In the genomic region with DNA sequence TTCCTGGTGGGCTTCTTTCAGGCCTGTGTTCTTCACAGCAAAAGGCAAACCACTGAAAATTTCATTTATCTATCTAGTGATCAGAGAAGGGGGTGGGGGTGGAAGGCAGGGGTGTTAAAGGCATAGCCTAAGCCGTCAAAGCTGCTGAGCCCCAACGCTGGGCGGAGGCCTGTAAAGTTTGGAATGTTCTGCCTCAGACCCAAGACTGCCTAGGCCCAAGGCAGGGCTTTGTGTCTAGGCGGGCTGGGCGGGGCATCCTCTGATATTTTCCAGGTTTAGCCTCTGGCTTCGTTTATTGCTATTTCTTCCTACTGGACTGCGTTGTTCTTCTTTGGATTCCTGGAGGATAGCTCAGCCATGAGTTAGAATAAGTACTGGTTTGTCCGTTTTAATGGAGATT, we compare ENCODE assay signal across 8 mouse cellular contexts. TPM values are rescaled to one million over a fixed set of nuclear protein-coding genes. Genes with fewer than 3 reads are reported as not detected.
DNase-seq lines count a peak whose midpoint lies in the region; ATAC-seq and TF ChIP-seq lines count a peak whose summit lies in the region.

No protein-coding gene starts in this region.

- H3ac ChIP-seq in C2C12 (ENCODE audit: control insufficient read depth, insufficient read length, low read depth), result no peak overlapping the region

- H3K36me3 ChIP-seq in C2C12 (ENCODE audit: control insufficient read depth, insufficient read depth), result no peaks in the 10 kb centered on the region
- H3K36me3 ChIP-seq in embryonic facial prominence, embryonic 10.5 days (replicated peaks), result no peaks in the 10 kb centered on the region
- no peaks in the 10 kb centered on the region for H3K36me3 ChIP-seq in kidney, embryonic 14.5 days (ENCODE audit: control insufficient read depth, insufficient read depth, low read length)

- no peaks in the 10 kb centered on the region for H3K27me3 ChIP-seq in C2C12 (ENCODE audit: control insufficient read depth, insufficient read depth, insufficient read length)
- H3K27me3 ChIP-seq in embryonic facial prominence, embryonic 10.5 days (replicated peaks; ENCODE audit: low read depth, poor library complexity, severe bottlenecking), result peaks cover 37% of the 10 kb centered on the region
- H3K27me3 ChIP-seq in kidney, embryonic 14.5 days (ENCODE audit: control insufficient read depth, insufficient read depth, low read length), result no peaks in the 10 kb centered on the region

- TF ChIP-seq CTCF in C2C12 (IDR thresholded peaks at IDR 0.05; ENCODE audit: control insufficient read depth, insufficient read depth, insufficient read length), result no peak

- peak overlapping the region; percentile 86 for H3K4me2 ChIP-seq in kidney, embryonic 14.5 days (replicated peaks; ENCODE audit: low read depth, low read length)

- ATAC-seq in kidney, embryonic 14.5 days (ENCODE audit: low FRiP score, low TSS enrichment), result peak; percentile 53; the same call in 1 of the 2 replicates
- no peak for ATAC-seq in erythroblast, adult 5-6 weeks (replicated peaks; ENCODE audit: low FRiP score, poor library complexity, severe bottlenecking)

- peak overlapping the region; percentile 65 for H3K9ac ChIP-seq in kidney, embryonic 14.5 days (ENCODE audit: low read depth, low read length)

- H3K79me3 ChIP-seq in C2C12 (ENCODE audit: low read depth), result no peaks in the 10 kb centered on the region

- peak overlapping the region; percentile 53 for H3K4me3 ChIP-seq in C2C12 (ENCODE audit: insufficient read depth, poor library complexity, severe bottlenecking)
- peak overlapping the region; percentile 63 for H3K4me3 ChIP-seq in embryonic facial prominence, embryonic 10.5 days
- peak overlapping the region; percentile 49 for H3K4me3 ChIP-seq in kidney, embryonic 14.5 days (ENCODE audit: low read length)

- DNase-seq in embryonic facial prominence, embryonic 10.5 days (ENCODE audit: low spot score), result peak; percentile 47
- DNase-seq in heart, adult 9 months (ENCODE audit: low spot score in 2 of 2), result peak; percentile 69 to 77
- DNase-seq in lung, postnatal 36 days, result peak; percentile 68
- peak; percentile 73 to 79 for DNase-seq in urinary bladder, postnatal 4 days (ENCODE audit: low spot score in 2 of 2)
- DNase-seq in spleen, postnatal 4 days (ENCODE audit: low spot score in 2 of 2), result no peak

- no peaks in the 10 kb centered on the region for H3K9me3 ChIP-seq in embryonic facial prominence, embryonic 10.5 days
- H3K9me3 ChIP-seq in kidney, embryonic 14.5 days (ENCODE audit: control insufficient read depth, low read length), result no peaks in the 10 kb centered on the region

- 44% methylated on average over 8 of the region's 8 CpGs for WGBS in embryonic facial prominence, embryonic 10.5 days
- 44% methylated on average over 8 of the region's 8 CpGs for WGBS in kidney, embryonic 14.5 days

- H3K4me1 ChIP-seq in embryonic facial prominence, embryonic 10.5 days, result peaks cover 27% of the 10 kb centered on the region
- no peaks in the 10 kb centered on the region for H3K4me1 ChIP-seq in kidney, embryonic 14.5 days (ENCODE audit: control insufficient read depth, insufficient read depth, low read length)

- H3K27ac ChIP-seq in embryonic facial prominence, embryonic 10.5 days (replicated peaks), result peak overlapping the region; percentile 85
- H3K27ac ChIP-seq in kidney, embryonic 14.5 days (ENCODE audit: low read depth, low read length), result peak overlapping the region; percentile 33; the same call in 1 of the 2 replicates

- peaks cover 14% of the 10 kb centered on the region for H3K79me2 ChIP-seq in C2C12 (ENCODE audit: control insufficient read depth, insufficient read depth)

TF ChIP-seq in C2C12, 6 proteins besides CTCF, POLR2A, EP300 and RAD21:
- TF ChIP-seq MYOG (IDR thresholded peaks at IDR 0.05; ENCODE audit: control insufficient read depth, extremely low read depth, insufficient read length), result no peak
- TF ChIP-seq CEBPB (IDR thresholded peaks at IDR 0.05; ENCODE audit: low read depth), result no peak
- TF ChIP-seq FOSL1 (IDR thresholded peaks at IDR 0.05; ENCODE audit: insufficient read depth, low read length, poor library complexity, severe bottlenecking), result no peak
- no peak for TF ChIP-seq MAX (IDR thresholded peaks at IDR 0.05)
- no peak for TF ChIP-seq USF1 (IDR thresholded peaks at IDR 0.05; ENCODE audit: low read depth)
- no peak for TF ChIP-seq MYOD1 (IDR thresholded peaks at IDR 0.05; ENCODE audit: control insufficient read depth, insufficient read length, low read depth)

RNA-seq across cellular contexts. Expression of a gene that starts 0.3 kb away (rescaled TPM):
- 83.7 TPM for polyA plus RNA-seq in C2C12 (2012; fragmentation: generic; extraction: Trizol)
- 17.3 and 17.7 TPM in 2 replicates for polyA plus RNA-seq in embryonic facial prominence, embryonic 10.5 days (2016; fragmentation: Nextera tagmentation; extraction: Ambion mirVana)
- 48.0 and 55.0 TPM in 2 replicates for polyA plus RNA-seq in kidney, embryonic 14.5 days (2014; fragmentation: Nextera tagmentation; extraction: Ambion mirVana)
- total RNA-seq in erythroblast, adult 5-6 weeks (2015; ENCODE audit: low replicate concordance), result not detected in 2 replicates
- total RNA-seq in erythroblast, adult 5-6 weeks (2017; ENCODE audit: low replicate concordance), result not detected in 2 replicates

RNA-seq across cellular contexts. Expression of a gene that starts 56.9 kb away (rescaled TPM):
- polyA plus RNA-seq in C2C12 (2012; fragmentation: generic; extraction: Trizol), result not detected
- 0.47 and 0.87 TPM in 2 replicates for polyA plus RNA-seq in embryonic facial prominence, embryonic 10.5 days (2016; fragmentation: Nextera tagmentation; extraction: Ambion mirVana)
- 0.56 and 0.58 TPM in 2 replicates for polyA plus RNA-seq in kidney, embryonic 14.5 days (2014; fragmentation: Nextera tagmentation; extraction: Ambion mirVana)
- not detected in 2 replicates for total RNA-seq in erythroblast, adult 5-6 weeks (2015; ENCODE audit: low replicate concordance)
- not detected in 2 replicates for total RNA-seq in erythroblast, adult 5-6 weeks (2017; ENCODE audit: low replicate concordance)

Comparison
In these comparisons a context has a peak if more than half of its experiments do, and no peak if none do; other contexts are left out.
1. DNase-seq: peak in embryonic facial prominence, embryonic 10.5 days (single experiment), heart, adult 9 months (2 of 2), lung, postnatal 36 days (single experiment) and urinary bladder, postnatal 4 days (2 of 2); none in spleen, postnatal 4 days (0 of 2).
2. Peak in every context shown above with its lines, with median percentiles within 50 percentile points of each other: H3K4me3 ChIP-seq.